Mouse (Mus musculus): ENCODE measurements around the gene Gm28308. TPM values are rescaled to one million over a fixed set of nuclear protein-coding genes. Genes with fewer than 3 reads are reported as not detected.

Gm28308 gene
- total and polyA plus RNA-seq, 3 experiments, result not detected

- H3K27me3 ChIP-seq (replicated peaks), result no peaks in the 10 kb centered on the region
- H3K4me1 ChIP-seq (ENCODE audit: control insufficient read depth in 1 of 2, insufficient read depth in 2 of 2), result no peaks in the 10 kb centered on the region
- DNase-seq (ENCODE audit: extremely low read depth), result no peak
- peaks cover 9% of the 10 kb centered on the region for H3K9me3 ChIP-seq (replicated peaks; ENCODE audit: low read length)
- H3K27ac ChIP-seq (ENCODE audit: insufficient read depth, low read depth), result no peak overlapping the region
- in situ Hi-C loops (cut with MboI; ENCODE audit: low pct_ligation_motif_present, low pct_unique_long_range_greater_than_20kb, low sequenced_read_pairs) (no loop called here), dilution Hi-C loops (cut with MboI; ENCODE audit: extremely low pct_ligation_motif_present, extremely low pct_unique_long_range_greater_than_20kb, low sequenced_read_pairs) (no loop called here)
- H3K4me3 ChIP-seq (replicated peaks in 1 of 3; ENCODE audit: low read depth in 2 of 3, low read length in 2 of 3, poor library complexity in 1 of 3), result no peak overlapping the region
- no peak for TF ChIP-seq BHLHE40 (IDR thresholded peaks at IDR 0.05; ENCODE audit: low read depth, low read length)
- no peak for TF ChIP-seq RAD21 (IDR thresholded peaks at IDR 0.05; ENCODE audit: low read depth, low read length)
- no peak for TF ChIP-seq CHD2 (IDR thresholded peaks at IDR 0.05; ENCODE audit: low read length)
- no peak for TF ChIP-seq ZMIZ1 (IDR thresholded peaks at IDR 0.05; ENCODE audit: low read depth, low read length)
- TF ChIP-seq TBP (conservative IDR thresholded peaks at IDR 0.05; ENCODE audit: low read depth, low read length), result no peak
- no peak for TF ChIP-seq SIN3A (IDR thresholded peaks at IDR 0.05; ENCODE audit: low read length)
- no peak overlapping the region for H3K9ac ChIP-seq (ENCODE audit: insufficient read depth, low read depth)
- no peaks in the 10 kb centered on the region for H3K79me2 ChIP-seq (replicated peaks; ENCODE audit: control insufficient read depth, extremely low read depth, insufficient read depth, poor library complexity, severe bottlenecking)
- H3K36me3 ChIP-seq (replicated peaks in 1 of 2; ENCODE audit: control insufficient read depth in 1 of 2, insufficient read depth in 1 of 2, low read length in 1 of 2), result peaks cover 0 to 3% of the 10 kb centered on the region in 2 experiments
- H3K4me2 ChIP-seq (ENCODE audit: insufficient read depth, low read depth, poor library complexity, severe bottlenecking), result no peak overlapping the region
These were observed 36.7 kb downstream of the Gm28308 start for GRCm38 (mm10) chr6:52176391-52176790.

DNA sequence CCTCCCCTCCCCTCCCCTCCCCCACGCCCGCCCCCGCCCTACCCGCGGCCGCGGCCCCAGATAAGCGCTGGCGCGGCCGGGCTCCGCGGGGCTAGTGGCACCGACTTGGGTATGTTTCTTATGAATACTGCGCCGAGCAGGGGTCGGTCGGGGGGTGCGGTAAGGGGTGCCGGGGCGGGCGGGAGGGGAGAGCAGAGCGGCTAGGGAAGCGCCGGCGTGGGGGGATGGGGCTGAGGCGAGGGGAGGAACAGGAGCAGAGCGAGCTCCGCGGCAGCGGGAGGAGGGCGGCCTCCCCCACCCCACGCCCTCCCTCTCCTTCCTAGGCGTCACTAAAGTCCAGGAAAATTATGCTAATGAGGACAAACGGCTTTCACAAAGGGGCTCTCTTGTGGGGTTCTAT is 37.3 kb downstream of the Gm28308 start:
- dilution Hi-C loops (cut with MboI; ENCODE audit: extremely low pct_ligation_motif_present, extremely low pct_unique_long_range_greater_than_20kb, low sequenced_read_pairs), result no loop called here
- H3K9ac ChIP-seq (ENCODE audit: insufficient read depth, low read depth), result no peak overlapping the region
- H3K27ac ChIP-seq (ENCODE audit: insufficient read depth, low read depth), result no peak overlapping the region

DNA sequence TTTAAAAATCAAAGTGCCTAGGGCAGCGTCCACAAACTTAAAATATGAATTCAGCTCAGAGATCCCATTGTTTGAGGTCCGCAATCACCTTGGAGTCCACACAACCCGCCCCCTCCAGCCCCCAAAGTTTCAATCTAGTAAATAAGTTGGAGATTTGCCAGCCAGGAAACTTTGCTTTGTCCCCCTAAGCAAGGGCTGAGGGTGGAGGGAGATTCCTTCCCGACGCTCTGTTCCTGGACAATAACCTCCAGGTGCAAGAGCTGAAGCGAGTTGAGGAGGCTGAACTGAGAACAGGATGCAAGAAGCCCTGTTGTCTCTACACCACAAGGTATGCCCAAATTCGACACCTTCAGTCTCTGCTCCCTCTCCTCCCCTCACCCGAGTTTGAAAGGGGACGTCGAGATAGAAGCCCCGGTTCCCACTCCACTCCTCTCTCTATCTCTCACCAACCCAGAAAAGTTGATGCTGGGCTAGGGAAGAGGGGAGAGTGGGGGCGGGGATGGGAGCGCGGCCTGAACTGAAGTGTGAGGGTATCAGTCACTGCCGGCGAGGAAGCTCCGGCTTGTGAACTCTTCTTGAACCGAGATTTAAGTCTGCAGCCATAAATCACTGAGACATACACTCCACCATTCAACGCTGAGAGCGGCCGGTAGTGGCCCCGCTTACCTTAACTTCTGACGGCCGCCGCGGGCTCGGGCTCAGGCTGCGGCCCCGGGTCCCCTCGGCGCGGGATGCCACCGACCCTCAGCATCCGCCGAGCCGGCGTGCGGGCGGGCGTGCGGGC is 38.0 kb downstream of the Gm28308 start:
- TF ChIP-seq USF2 (conservative IDR thresholded peaks at IDR 0.05; ENCODE audit: low read depth, low read length), result no peak
- no peak for TF ChIP-seq IRF4 (IDR thresholded peaks at IDR 0.05; ENCODE audit: low read depth, low read length)
- TF ChIP-seq UBTF (IDR thresholded peaks at IDR 0.05; ENCODE audit: low read depth, low read length), result no peak
- no peak for DNase-seq (ENCODE audit: extremely low read depth)
- Histone ChIP-seq H3K4me2 (ENCODE audit: insufficient read depth, low read depth, poor library complexity, severe bottlenecking) (no peak overlapping the region), H3K9ac (ENCODE audit: insufficient read depth, low read depth) (no peak overlapping the region), H3K79me2 (replicated peaks; ENCODE audit: control insufficient read depth, extremely low read depth, insufficient read depth, poor library complexity, severe bottlenecking) (no peaks in the 10 kb centered on the region), H3K27ac (ENCODE audit: insufficient read depth, low read depth) (no peak overlapping the region), H3K9me3 (replicated peaks; ENCODE audit: low read length) (peaks cover 9% of the 10 kb centered on the region), H3K27me3 (replicated peaks) (no peaks in the 10 kb centered on the region), H3K36me3 (replicated peaks in 1 of 2; ENCODE audit: control insufficient read depth in 1 of 2, insufficient read depth in 1 of 2, low read length in 1 of 2) (peaks cover 0 to 3% of the 10 kb centered on the region in 2 experiments), H3K4me3 (replicated peaks in 1 of 3; ENCODE audit: low read depth in 2 of 3, low read length in 2 of 3, poor library complexity in 1 of 3) (no peak overlapping the region), H3K4me1 (ENCODE audit: control insufficient read depth in 1 of 2, insufficient read depth in 2 of 2) (no peaks in the 10 kb centered on the region)
- dilution Hi-C loops (cut with MboI; ENCODE audit: extremely low pct_ligation_motif_present, extremely low pct_unique_long_range_greater_than_20kb, low sequenced_read_pairs) (no loop called here), in situ Hi-C loops (cut with MboI; ENCODE audit: low pct_ligation_motif_present, low pct_unique_long_range_greater_than_20kb, low sequenced_read_pairs) (no loop called here)

More for the DNA sequence above, 37.3 kb downstream of the Gm28308 start:
- in situ Hi-C loops (cut with MboI; ENCODE audit: low pct_ligation_motif_present, low pct_unique_long_range_greater_than_20kb, low sequenced_read_pairs), result no loop called here
- H3K4me2 ChIP-seq (ENCODE audit: insufficient read depth, low read depth, poor library complexity, severe bottlenecking), result no peak overlapping the region
- H3K4me1 ChIP-seq (ENCODE audit: control insufficient read depth in 1 of 2, insufficient read depth in 2 of 2), result no peaks in the 10 kb centered on the region
- H3K9me3 ChIP-seq (replicated peaks; ENCODE audit: low read length), result peaks cover 9% of the 10 kb centered on the region
- DNase-seq (ENCODE audit: extremely low read depth), result no peak
- no peaks in the 10 kb centered on the region for H3K27me3 ChIP-seq (replicated peaks)
- TF ChIP-seq RAD21 (IDR thresholded peaks at IDR 0.05; ENCODE audit: low read depth, low read length) (no peak), E2F4 (IDR thresholded peaks at IDR 0.05; ENCODE audit: insufficient replicate concordance, low read depth, low read length) (no peak), POLR2A (IDR thresholded peaks at IDR 0.05; ENCODE audit: low read depth, low read length) (no peak), CTCF (conservative IDR thresholded peaks at IDR 0.05 in 1 of 2, IDR thresholded peaks at IDR 0.05 in 1 of 2; ENCODE audit: low read depth in 2 of 2, low read length in 2 of 2) (no peak), HCFC1 (IDR thresholded peaks at IDR 0.05; ENCODE audit: low read depth, low read length) (no peak), GABPA (IDR thresholded peaks at IDR 0.05; ENCODE audit: insufficient replicate concordance, low read depth, low read length) (no peak), KAT2A (IDR thresholded peaks at IDR 0.05; ENCODE audit: insufficient replicate concordance, low read length) (no peak), IRF4 (IDR thresholded peaks at IDR 0.05; ENCODE audit: low read depth, low read length) (no peak)
- H3K36me3 ChIP-seq (replicated peaks in 1 of 2; ENCODE audit: control insufficient read depth in 1 of 2, insufficient read depth in 1 of 2, low read length in 1 of 2), result peaks cover 0 to 3% of the 10 kb centered on the region in 2 experiments
- H3K4me3 ChIP-seq (replicated peaks in 1 of 3; ENCODE audit: low read depth in 2 of 3, low read length in 2 of 3, poor library complexity in 1 of 3), result no peak overlapping the region
- H3K79me2 ChIP-seq (replicated peaks; ENCODE audit: control insufficient read depth, extremely low read depth, insufficient read depth, poor library complexity, severe bottlenecking), result no peaks in the 10 kb centered on the region
